Mouse (Mus musculus): ENCODE results near the gene Fam69a.

GRCm38 (mm10) chr5:107965355-107965991, 21.4 kb downstream of the Fam69a start:
- no peak for TF ChIP-seq CTCF (IDR thresholded peaks at IDR 0.05; ENCODE audit: low read depth)
- TF ChIP-seq EP300 (IDR thresholded peaks at IDR 0.05; ENCODE audit: low read depth), result no peak
